Mouse (Mus musculus): ENCODE measurements at regions not wholly inside any gene's neighbourhood (a gene's known extent, or its start where the extent isn't known, plus 50 kb on each side); places are given as distances from the start of the nearest gene placed in this dataset.

GRCm38 (mm10) chr13:35226142-35226829, 199.4 kb upstream of the Eci2 start:
- no peak for ATAC-seq

GRCm38 (mm10) chr13:35226944-35227343, 200.0 kb upstream of the Eci2 start:
- no peaks in the 10 kb centered on the region for H3K4me1 ChIP-seq
- H3K4me2 ChIP-seq = no peak overlapping the region
- no peak overlapping the region for H3K4me3 ChIP-seq
- WGBS = 91% methylated on average over 1 of the region's 1 CpGs
- H3K36me3 ChIP-seq (ENCODE audit: poor library complexity, severe bottlenecking) = no peaks in the 10 kb centered on the region
- no peaks in the 10 kb centered on the region for H3K27me3 ChIP-seq
- no peak for ATAC-seq
- no peak overlapping the region for H3K9ac ChIP-seq
- H3K9me3 ChIP-seq (replicated peaks) = no peaks in the 10 kb centered on the region
- no peak overlapping the region for H3K27ac ChIP-seq

More at GRCm38 (mm10) chr13:35226142-35226829, 199.4 kb upstream of the Eci2 start:
- Histone ChIP-seq H3K9ac (no peak overlapping the region), H3K4me1 (no peaks in the 10 kb centered on the region), H3K4me3 (no peak overlapping the region), H3K4me2 (no peak overlapping the region), H3K9me3 (replicated peaks) (peaks cover under 1% of the 10 kb centered on the region; the same call in 1 of the 2 replicates), H3K27me3 (no peaks in the 10 kb centered on the region), H3K27ac (no peak overlapping the region), H3K36me3 (ENCODE audit: poor library complexity, severe bottlenecking) (no peaks in the 10 kb centered on the region)
- 88% methylated on average over 7 of the region's 7 CpGs for WGBS

GRCm38 (mm10) chr13:35229601-35230000, 202.7 kb upstream of the Eci2 start:
- H3K36me3 ChIP-seq (ENCODE audit: poor library complexity, severe bottlenecking) = no peaks in the 10 kb centered on the region
- H3K4me2 ChIP-seq = no peak overlapping the region
- no peak overlapping the region for H3K4me3 ChIP-seq
- no peak for ATAC-seq
- no peaks in the 10 kb centered on the region for H3K4me1 ChIP-seq
- H3K9ac ChIP-seq = no peak overlapping the region
- no peaks in the 10 kb centered on the region for H3K27me3 ChIP-seq
- WGBS = 91% methylated on average over 2 of the region's 2 CpGs
- no peak overlapping the region for H3K27ac ChIP-seq
- no peaks in the 10 kb centered on the region for H3K9me3 ChIP-seq (replicated peaks)

- WGBS = 90% methylated on average over 1 of the region's 1 CpGs
- H3K27me3 ChIP-seq = no peaks in the 10 kb centered on the region
- no peak for ATAC-seq
- no peaks in the 10 kb centered on the region for H3K9me3 ChIP-seq (replicated peaks)
- no peaks in the 10 kb centered on the region for H3K36me3 ChIP-seq (ENCODE audit: poor library complexity, severe bottlenecking)
- no peak overlapping the region for H3K4me3 ChIP-seq
- H3K4me2 ChIP-seq = no peak overlapping the region
- H3K4me1 ChIP-seq = no peaks in the 10 kb centered on the region
- H3K27ac ChIP-seq = no peak overlapping the region
- H3K9ac ChIP-seq = no peak overlapping the region
These were observed 206.7 kb upstream of the Eci2 start for GRCm38 (mm10) chr13:35233636-35234035.

GRCm38 (mm10) chr13:35241443-35241842, 214.5 kb upstream of the Eci2 start:
- Histone ChIP-seq H3K9ac (no peak overlapping the region), H3K36me3 (ENCODE audit: poor library complexity, severe bottlenecking) (no peaks in the 10 kb centered on the region), H3K9me3 (replicated peaks) (no peaks in the 10 kb centered on the region), H3K4me3 (no peak overlapping the region), H3K27me3 (no peaks in the 10 kb centered on the region), H3K4me1 (no peaks in the 10 kb centered on the region), H3K4me2 (no peak overlapping the region), H3K27ac (no peak overlapping the region)
- no peak for ATAC-seq
- 63% methylated on average over 2 of the region's 2 CpGs for WGBS

GRCm38 (mm10) chr13:35243946-35244345, 217.1 kb upstream of the Eci2 start:
- no peak overlapping the region for H3K9ac ChIP-seq
- no peak for ATAC-seq
- H3K36me3 ChIP-seq (ENCODE audit: poor library complexity, severe bottlenecking) = no peaks in the 10 kb centered on the region
- no peak overlapping the region for H3K27ac ChIP-seq
- H3K4me2 ChIP-seq = no peak overlapping the region
- H3K4me3 ChIP-seq = no peak overlapping the region
- H3K4me1 ChIP-seq = no peaks in the 10 kb centered on the region
- H3K27me3 ChIP-seq = no peaks in the 10 kb centered on the region
- no peaks in the 10 kb centered on the region for H3K9me3 ChIP-seq (replicated peaks)

GRCm38 (mm10) chr13:35257386-35257785, 230.5 kb upstream of the Eci2 start:
- ATAC-seq = no peak
- Histone ChIP-seq H3K9ac (no peak overlapping the region), H3K4me1 (no peaks in the 10 kb centered on the region), H3K9me3 (replicated peaks) (no peaks in the 10 kb centered on the region), H3K4me2 (no peak overlapping the region), H3K4me3 (no peak overlapping the region), H3K36me3 (ENCODE audit: poor library complexity, severe bottlenecking) (no peaks in the 10 kb centered on the region), H3K27ac (no peak overlapping the region), H3K27me3 (no peaks in the 10 kb centered on the region)
- WGBS = 74% methylated on average over 2 of the region's 2 CpGs

- Histone ChIP-seq H3K27ac (no peak overlapping the region), H3K27me3 (no peaks in the 10 kb centered on the region), H3K4me2 (no peak overlapping the region), H3K4me1 (no peaks in the 10 kb centered on the region), H3K36me3 (ENCODE audit: poor library complexity, severe bottlenecking) (no peaks in the 10 kb centered on the region), H3K9me3 (replicated peaks) (no peaks in the 10 kb centered on the region), H3K9ac (no peak overlapping the region), H3K4me3 (no peak overlapping the region)
- no peak for ATAC-seq
- 97% methylated on average over 1 of the region's 1 CpGs for WGBS
These were observed 231.8 kb upstream of the Eci2 start for GRCm38 (mm10) chr13:35258720-35259119.

GRCm38 (mm10) chr13:35283959-35284358, 257.1 kb upstream of the Eci2 start:
- no peak for ATAC-seq
- 90% methylated on average over 1 of the region's 1 CpGs for WGBS
- H3K4me2 ChIP-seq = no peak overlapping the region

GRCm38 (mm10) chr13:35302088-35302487, 275.2 kb upstream of the Eci2 start:
- Histone ChIP-seq H3K4me1 (no peaks in the 10 kb centered on the region), H3K9ac (no peak overlapping the region), H3K27me3 (no peaks in the 10 kb centered on the region), H3K27ac (no peak overlapping the region), H3K36me3 (ENCODE audit: poor library complexity, severe bottlenecking) (no peaks in the 10 kb centered on the region), H3K4me2 (no peak overlapping the region), H3K4me3 (no peak overlapping the region), H3K9me3 (replicated peaks) (no peaks in the 10 kb centered on the region)
- WGBS = 74% methylated on average over 1 of the region's 1 CpGs
- no peak for ATAC-seq

More at GRCm38 (mm10) chr13:35283959-35284358, 257.1 kb upstream of the Eci2 start:
- H3K9me3 ChIP-seq (replicated peaks) = no peaks in the 10 kb centered on the region
- no peak overlapping the region for H3K9ac ChIP-seq
- H3K27me3 ChIP-seq = no peaks in the 10 kb centered on the region
- no peak overlapping the region for H3K27ac ChIP-seq
- no peaks in the 10 kb centered on the region for H3K36me3 ChIP-seq (ENCODE audit: poor library complexity, severe bottlenecking)
- no peak overlapping the region for H3K4me3 ChIP-seq
- no peaks in the 10 kb centered on the region for H3K4me1 ChIP-seq

- H3K9me3 ChIP-seq (replicated peaks) = no peaks in the 10 kb centered on the region
- ATAC-seq = no peak
- H3K9ac ChIP-seq = no peak overlapping the region
- H3K4me1 ChIP-seq = no peaks in the 10 kb centered on the region
- H3K27ac ChIP-seq = no peak overlapping the region
- no peak overlapping the region for H3K4me3 ChIP-seq
- H3K27me3 ChIP-seq = no peaks in the 10 kb centered on the region
- WGBS = 93% methylated on average over 1 of the region's 1 CpGs
- H3K4me2 ChIP-seq = no peak overlapping the region
- no peaks in the 10 kb centered on the region for H3K36me3 ChIP-seq (ENCODE audit: poor library complexity, severe bottlenecking)
These were observed 289.9 kb upstream of the Eci2 start for GRCm38 (mm10) chr13:35316772-35317171.

GRCm38 (mm10) chr13:35326682-35327242, 299.9 kb upstream of the Eci2 start:
- H3K9ac ChIP-seq = no peak overlapping the region
- H3K27me3 ChIP-seq = no peaks in the 10 kb centered on the region
- H3K4me2 ChIP-seq = no peak overlapping the region
- H3K4me1 ChIP-seq = no peaks in the 10 kb centered on the region
- no peaks in the 10 kb centered on the region for H3K9me3 ChIP-seq (replicated peaks)
- 59% methylated on average over 10 of the region's 10 CpGs for WGBS
- no peak for ATAC-seq
- H3K27ac ChIP-seq = no peak overlapping the region
- H3K4me3 ChIP-seq = no peak overlapping the region
- H3K36me3 ChIP-seq (ENCODE audit: poor library complexity, severe bottlenecking) = no peaks in the 10 kb centered on the region

GRCm38 (mm10) chr13:35328320-35328719, 301.4 kb upstream of the Eci2 start:
- WGBS = 81% methylated on average over 2 of the region's 2 CpGs
- H3K4me1 ChIP-seq = no peaks in the 10 kb centered on the region
- H3K27me3 ChIP-seq = no peaks in the 10 kb centered on the region
- ATAC-seq = no peak
- H3K27ac ChIP-seq = no peak overlapping the region
- no peak overlapping the region for H3K9ac ChIP-seq
- no peaks in the 10 kb centered on the region for H3K36me3 ChIP-seq (ENCODE audit: poor library complexity, severe bottlenecking)
- H3K9me3 ChIP-seq (replicated peaks) = no peaks in the 10 kb centered on the region
- no peak overlapping the region for H3K4me3 ChIP-seq
- H3K4me2 ChIP-seq = no peak overlapping the region

Measured in forebrain, embryonic 13.5 days (tissue).